Mouse (Mus musculus) left cerebral cortex, adult 2 months (tissue): Measurements from ENCODE around the gene Gm26938. TPM values are rescaled to one million over a fixed set of nuclear protein-coding genes. Genes with fewer than 3 reads are reported as not detected.

Experiments
- DNase-seq, 2 experiments: peaks; one replicate each; pipeline ENCODE4 v3.0.0; 2021 to 2022; ENCODE audit warnings: low spot score in 2 of 2, mixed read lengths in 1 of 2; ENCODE audit errors: extremely low spot score in 1 of 2
- H3K27ac ChIP-seq: fragments of 200-600 bp; 2 replicates; pipeline ENCODE4 v1.8.1; 2022
- H3K4me3 ChIP-seq: fragments of 200-600 bp; 2 replicates; pipeline ENCODE4 v1.8.1; 2022
- CTCF ChIP-seq: fragments of 200-600 bp; IDR thresholded peaks from 2 replicates; pipeline ENCODE4 v1.8.1; 2022; ENCODE audit warnings: antibody characterized with exemption, mild to moderate bottlenecking, moderate library complexity
- intact Hi-C: fragments of 180-260 bp; cut with DNase I; formaldehyde crosslinking; loops from one replicate; pipeline ENCODE4 v1.15.1; 2025
- long read RNA-seq, 2 experiments: library from polyadenylated mRNA; stranded (forward); transcript quantifications; one replicate each; pipeline ENCODE4 v2.0.0; 2021; ENCODE audit warnings: borderline mapping rate in 2 of 2
- total RNA-seq, 2 experiments: library from RNA; stranded (reverse); gene quantifications; 2 replicates each; pipeline ENCODE4 v1.2.3; 2021

The Gm26938 gene
- not detected for total RNA-seq
- long read RNA-seq, experiment 1: 0 reads
- long read RNA-seq, experiment 2: 0 reads

DNA sequence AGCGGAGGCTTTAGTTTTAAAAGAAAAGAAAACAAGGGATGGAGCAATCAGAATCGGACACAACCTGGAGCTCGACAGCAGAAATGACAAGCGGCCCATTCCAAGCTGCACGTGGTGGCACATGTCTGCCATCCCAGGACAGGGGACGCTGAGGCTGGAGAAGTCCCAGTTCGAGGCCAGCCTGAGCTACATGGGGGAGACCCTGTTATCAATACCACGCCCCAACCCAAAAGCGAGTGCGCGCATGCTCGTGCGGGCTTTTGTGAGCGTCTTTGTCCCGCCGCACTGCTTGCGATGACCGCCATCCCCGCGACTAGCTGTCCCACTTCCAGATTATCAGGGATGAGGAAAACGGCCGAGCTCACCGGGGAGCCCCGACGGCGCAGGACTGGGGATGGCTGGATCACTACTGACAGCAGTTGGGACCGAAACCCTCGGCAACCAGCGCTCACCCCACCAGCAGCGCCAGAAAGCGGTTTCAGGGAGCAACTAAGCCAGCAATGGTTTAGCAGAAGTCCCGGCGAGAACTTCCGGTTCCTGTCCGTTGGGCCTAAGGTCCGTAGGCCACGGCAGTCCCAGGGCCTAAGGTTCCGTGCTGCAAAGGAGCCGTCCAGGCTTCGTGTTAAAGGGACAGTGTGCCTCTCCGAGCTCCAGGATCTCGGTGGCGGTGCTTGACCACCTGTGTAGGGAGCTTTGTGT, at the start of gene Gm26938, which contains the start of gene Psmg3:
TSS of gene Gm26938 (minus strand) at position 51 of the 699 bp plus-strand sequence.
TSS of gene Psmg3 (minus strand) at position 529 of the 699 bp plus-strand sequence.
- Histone ChIP-seq H3K27ac (peak within 1 kb of the TSS; percentile 78), H3K4me3 (peak within 1 kb of the TSS; percentile 90)
- peak; percentile 87 to 93 for DNase-seq
- no peak for TF ChIP-seq CTCF
- intact Hi-C loops: loop anchor here (2.0 kb wide), 1 partner anchor 52 kb away; the partner anchor contains the start of gene Ints1

DNA sequence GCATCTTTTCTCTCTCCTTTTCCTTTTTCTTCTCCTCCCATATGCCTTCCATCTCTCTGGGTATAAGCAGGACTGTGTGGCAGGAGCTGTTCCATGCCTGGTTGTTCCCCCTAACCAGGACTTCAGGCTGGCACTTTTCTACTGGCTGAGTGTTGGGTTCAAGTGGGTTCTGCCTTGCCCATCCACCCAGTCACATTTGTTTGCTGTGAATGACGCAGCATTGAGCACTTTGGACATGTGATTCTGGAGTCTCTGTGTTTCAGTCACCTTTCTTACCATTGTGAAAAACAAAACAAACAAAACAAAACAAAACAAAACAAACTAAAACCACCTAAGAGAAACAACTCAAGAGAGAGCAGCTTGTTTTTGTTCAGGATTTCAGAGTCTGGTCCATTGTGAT, 45.3 kb upstream of the Gm26938 start:
- no peak for TF ChIP-seq CTCF
- intact Hi-C loops: no loop called here

DNA sequence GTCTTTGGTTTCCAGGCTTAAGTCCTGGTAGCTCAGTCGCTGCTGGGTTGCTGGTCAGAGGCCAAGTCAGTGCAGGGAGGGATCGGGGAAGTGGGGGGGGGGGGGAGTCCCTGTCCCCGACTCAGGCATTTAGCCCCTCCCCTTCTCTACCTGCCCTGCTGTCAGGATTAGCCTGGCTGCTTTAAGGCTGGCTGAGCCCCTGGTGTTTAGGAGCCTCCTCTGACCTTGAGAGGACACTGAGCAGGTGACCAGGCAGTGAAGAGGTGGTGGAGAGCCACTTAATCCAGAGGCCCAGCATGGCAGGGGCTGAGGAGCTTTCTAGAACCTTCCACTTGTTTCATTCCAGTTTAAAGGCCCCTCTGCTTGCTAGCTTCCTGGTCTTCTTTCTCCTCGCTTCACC, 44.7 kb upstream of the Gm26938 start:
- no peak for DNase-seq
- H3K27ac ChIP-seq: no peak overlapping the region
- H3K4me3 ChIP-seq: no peak overlapping the region
- intact Hi-C loops: no loop called here
- no peak for TF ChIP-seq CTCF

More for the DNA sequence above, 45.3 kb upstream of the Gm26938 start:
- no peak overlapping the region for H3K27ac ChIP-seq
- H3K4me3 ChIP-seq: no peak overlapping the region
- DNase-seq: no peak

DNA sequence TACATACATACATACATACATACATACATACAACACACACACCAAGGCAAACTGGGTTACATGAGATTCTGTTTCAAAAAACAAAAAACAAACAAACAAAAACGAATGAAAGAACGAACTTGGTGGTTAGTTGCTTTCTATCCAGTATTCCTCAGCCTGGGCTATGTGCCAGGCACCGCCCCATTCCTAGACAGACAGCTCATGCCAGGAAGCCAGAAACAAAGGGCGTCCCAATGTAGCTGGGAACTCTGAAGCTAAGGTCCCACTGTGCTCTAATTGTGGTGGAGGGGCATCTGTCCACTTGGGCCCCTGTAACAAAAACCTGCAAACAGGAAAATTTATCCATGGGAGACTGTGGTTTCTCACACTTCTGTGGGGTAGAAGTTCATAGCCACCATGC, 36.6 kb upstream of the Gm26938 start:
- intact Hi-C loops: no loop called here
- DNase-seq: no peak
- Histone ChIP-seq H3K4me3 (no peak overlapping the region), H3K27ac (no peak overlapping the region)
- TF ChIP-seq CTCF: no peak

DNA sequence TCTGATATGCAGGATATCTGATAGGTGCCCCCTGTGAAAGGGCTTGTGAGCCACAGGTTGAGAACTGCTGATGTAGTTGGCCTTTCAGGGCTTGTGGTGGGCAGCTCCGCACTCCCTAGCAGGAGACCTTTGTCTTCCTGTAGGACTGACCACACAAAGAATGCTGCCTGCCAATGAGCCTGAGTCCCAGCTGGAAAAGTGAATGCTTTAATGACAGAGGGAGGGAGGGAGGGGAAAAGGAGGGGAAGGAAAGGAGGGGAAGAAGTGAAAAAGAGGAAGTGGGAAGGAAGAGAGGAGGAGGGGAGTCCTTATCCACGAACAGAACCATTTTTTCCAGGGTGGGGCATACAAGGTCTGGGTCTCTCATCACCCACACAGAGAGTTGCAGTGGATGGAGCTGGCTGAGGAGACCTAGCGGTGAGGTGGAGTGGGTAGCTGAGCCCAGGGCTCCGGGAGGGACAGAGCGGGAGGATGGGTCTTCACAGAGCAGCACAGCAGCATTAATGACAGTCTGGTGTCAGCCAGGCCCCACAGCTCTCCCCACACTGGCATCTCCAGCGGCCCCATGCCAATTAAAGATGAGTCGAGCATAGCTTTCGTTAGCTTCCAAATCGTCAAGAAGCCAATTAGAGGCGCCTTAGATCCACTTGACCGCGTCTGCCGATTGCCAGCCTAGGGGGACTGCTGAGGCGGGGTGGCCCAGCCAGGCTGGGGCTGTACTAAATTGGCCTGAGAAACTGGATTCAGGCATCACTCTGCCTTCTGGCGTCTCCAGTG, 34.3 kb upstream of the Gm26938 start:
- TF ChIP-seq CTCF: no peak
- H3K27ac ChIP-seq: no peak overlapping the region
- DNase-seq: no peak
- intact Hi-C loops: no loop called here
- H3K4me3 ChIP-seq: no peak overlapping the region

DNA sequence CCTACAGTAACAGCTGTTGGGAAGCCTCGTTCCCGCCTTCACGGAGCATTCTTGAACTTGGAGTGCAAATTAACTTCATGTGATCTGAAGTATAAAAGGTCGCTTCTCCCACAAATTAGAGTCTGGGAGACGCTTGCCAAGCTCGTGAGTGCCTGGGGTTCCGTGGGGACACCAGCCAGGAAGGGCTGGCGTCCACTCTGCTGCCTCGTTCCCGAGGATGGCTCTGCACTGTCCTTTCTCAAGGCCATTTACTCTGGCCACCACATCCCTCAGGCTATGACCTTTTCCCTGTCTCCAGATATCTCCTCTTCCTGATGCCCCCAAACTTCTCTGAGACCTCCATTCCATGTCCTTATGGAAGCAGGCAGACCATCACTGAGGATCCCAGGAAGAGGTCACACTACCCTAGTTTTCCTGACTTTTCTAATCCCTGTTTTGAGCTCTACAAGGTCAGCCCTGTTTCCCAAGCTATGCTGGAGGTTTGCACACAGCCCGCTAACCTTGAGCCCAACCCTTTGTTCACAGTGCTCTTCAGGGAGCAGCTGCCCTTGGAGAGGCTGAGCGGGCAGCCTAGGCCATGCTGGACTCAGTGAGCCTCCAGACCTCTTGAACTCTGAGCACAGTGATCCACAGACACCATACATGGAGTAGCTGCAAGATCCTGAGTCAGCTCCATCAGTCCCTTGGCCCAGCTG, 23.6 kb upstream of the Gm26938 start:
- DNase-seq: no peak

DNA sequence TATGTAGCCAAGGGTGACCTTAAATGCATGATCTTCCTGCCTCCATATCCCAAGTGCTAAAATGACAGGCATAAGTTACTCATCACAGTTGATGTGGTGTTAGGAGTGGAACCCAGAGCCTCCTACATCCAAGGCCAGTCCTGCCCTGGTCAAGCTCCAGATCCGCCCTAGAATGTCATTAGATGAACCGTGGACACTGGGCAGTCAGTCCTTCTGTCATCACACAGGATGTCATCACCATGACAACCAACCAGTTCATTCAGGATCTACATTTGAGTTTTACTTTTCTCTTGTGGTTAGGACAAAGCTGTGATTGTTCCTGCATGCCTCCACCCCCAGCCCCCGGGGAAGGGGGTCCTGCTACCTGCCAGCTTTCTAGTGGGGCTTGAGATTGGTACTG, 12.9 kb upstream of the Gm26938 start:
- TF ChIP-seq CTCF: no peak
- intact Hi-C loops: loop anchor here (2.0 to 5.0 kb wide), 5 partner anchors 302 to 698 kb away; partner anchors contain the start of gene Eif3b

More for the DNA sequence above, 23.6 kb upstream of the Gm26938 start:
- no peak for TF ChIP-seq CTCF
- intact Hi-C loops: no loop called here
- Histone ChIP-seq H3K4me3 (no peak overlapping the region), H3K27ac (no peak overlapping the region)

DNA sequence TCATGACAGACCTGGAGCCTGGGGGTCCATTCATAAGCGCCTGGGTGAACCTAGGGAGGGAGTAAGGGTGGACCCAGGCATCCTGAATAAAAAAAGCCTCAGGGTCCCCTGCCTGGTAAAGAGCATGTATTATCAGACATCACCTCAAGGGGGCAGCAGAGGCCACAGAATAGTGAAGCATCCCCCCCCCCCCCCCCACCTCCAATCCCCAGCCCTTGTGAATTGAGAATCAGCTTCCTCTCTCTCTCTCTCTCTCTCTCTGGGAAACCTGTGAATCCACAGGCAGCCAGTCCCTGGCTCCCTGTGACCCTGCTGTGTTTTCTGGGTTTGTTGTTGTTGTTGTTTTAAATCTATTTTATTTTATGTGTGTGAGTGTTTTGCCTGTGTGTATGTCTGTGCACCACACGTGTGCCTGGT, 12.3 kb upstream of the Gm26938 start:
- peak; percentile 44 to 57 for DNase-seq
- intact Hi-C loops: loop anchor here (1.0 to 5.0 kb wide), 6 partner anchors 302 to 698 kb away; partner anchors contain the start of gene Eif3b
- Histone ChIP-seq H3K4me3 (no peak overlapping the region), H3K27ac (no peak overlapping the region)
- TF ChIP-seq CTCF: peak; percentile 66

More for the DNA sequence above, 12.9 kb upstream of the Gm26938 start:
- H3K4me3 ChIP-seq: no peak overlapping the region
- DNase-seq: no peak
- H3K27ac ChIP-seq: no peak overlapping the region

DNA sequence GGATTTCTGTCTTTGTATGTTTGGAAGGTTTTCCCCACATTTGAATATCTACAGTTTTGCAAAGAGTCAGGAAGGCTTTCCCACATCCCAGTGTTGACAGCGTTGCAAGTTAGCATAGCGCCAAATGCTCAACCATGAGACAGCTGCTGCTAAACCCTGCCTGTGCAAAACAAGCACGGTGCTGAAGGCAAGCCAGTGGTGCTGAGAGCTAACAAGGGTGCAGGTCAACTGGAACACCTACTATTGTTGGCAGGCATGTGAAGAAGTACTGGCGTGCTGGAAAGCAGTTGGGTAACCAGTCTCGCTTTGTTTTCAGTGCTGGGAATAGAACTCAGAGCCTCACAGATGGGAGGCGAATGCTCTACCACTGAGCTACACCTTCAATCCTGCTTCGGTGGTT, 9.5 kb upstream of the Gm26938 start:
- intact Hi-C loops: loop anchor here (5.0 kb wide), 2 partner anchors 562 to 582 kb away; partner anchors contain the start of gene Eif3b
- Histone ChIP-seq H3K27ac (no peak overlapping the region), H3K4me3 (no peak overlapping the region)
- DNase-seq: no peak
- TF ChIP-seq CTCF: no peak

DNA sequence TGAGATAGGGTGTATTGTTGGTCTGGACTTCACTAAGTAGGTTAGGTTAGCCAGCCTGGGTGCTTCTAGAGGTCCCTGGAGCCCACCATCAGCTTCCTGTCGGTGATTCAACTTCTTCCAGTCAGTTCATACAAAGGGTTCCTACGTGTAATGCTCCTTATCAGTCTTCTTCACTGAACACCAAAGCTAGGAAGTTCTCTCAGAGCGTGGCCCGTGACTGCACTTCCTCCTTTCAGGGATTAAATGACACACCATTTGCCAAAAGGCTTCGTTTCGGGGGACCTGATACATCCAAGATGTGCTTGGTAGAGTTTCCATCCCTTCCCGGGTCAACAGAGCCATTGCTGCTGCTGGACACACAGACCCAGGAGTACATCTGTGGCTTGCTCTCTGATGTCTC, 5.9 kb upstream of the Gm26938 start:
- intact Hi-C loops: no loop called here
- no peak for DNase-seq
- TF ChIP-seq CTCF: no peak
- Histone ChIP-seq H3K27ac (no peak overlapping the region), H3K4me3 (no peak overlapping the region)

DNA sequence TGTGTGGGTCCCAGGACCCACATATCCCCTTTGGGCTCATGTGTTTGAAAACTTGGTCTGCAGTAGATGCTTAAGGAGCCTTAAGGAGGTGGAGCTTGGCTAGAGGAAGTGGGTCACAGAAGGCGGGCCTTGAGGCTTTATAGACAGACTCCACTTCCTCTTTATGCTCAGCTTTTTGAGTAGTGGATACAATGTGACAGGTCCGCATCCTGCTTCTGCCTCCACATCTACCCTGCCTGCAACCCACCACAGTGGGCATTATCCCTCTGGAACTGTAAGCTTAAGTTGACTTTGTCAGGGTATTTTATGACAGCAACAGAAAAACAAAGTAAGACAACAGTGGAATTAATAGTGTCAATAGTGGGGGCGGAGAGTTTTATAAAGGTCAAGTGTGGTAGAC, 4.5 kb upstream of the Gm26938 start:
- DNase-seq: no peak
- H3K27ac ChIP-seq: no peak overlapping the region
- no peak overlapping the region for H3K4me3 ChIP-seq
- intact Hi-C loops: no loop called here
- TF ChIP-seq CTCF: no peak
